Mouse (Mus musculus): ENCODE results near the gene Dnajc30.

DNA sequence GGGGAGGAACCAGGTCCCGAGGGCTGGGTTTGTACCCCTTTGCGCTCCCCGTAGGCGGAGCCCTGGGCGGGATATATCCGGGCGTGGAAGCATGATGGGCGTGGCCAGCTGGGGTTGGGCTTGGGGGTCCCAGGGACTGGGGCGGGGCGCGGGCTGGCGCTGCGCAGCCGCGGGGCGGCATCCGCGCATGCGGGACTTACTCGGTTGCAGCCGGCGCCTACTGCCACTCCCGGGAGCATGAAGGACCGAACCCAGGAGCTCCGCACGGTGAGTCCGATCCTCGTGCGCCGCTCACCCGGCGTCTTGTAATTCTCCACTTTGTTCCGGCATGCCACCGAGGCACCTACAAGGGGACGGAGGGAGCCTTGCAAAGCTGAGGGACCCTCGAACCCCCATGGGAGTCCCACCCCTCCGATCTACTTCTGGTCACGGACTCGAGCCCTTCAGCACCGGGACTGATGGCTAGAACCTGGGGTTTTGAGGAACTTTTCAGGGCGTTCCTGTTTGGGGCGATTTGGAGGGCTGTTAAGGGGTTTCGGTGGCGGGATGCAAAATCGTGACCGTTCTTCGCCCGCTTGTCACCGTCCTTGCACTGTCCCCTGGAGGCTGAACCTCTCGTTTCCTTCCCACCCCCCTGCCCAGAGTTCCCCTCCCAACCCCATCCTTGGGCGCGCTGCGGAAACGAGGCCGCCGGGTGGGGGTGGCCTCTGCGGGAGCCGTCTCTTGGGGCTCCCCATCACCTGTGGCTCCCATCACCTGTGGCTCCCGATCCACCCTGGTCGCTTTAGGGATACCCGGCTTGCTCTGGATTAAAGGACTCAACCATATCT, 40.4 kb upstream of the Dnajc30 start, which contains the start of gene Stx1a:
- TF ChIP-seq CTCF (IDR thresholded peaks at IDR 0.05; ENCODE audit: insufficient read depth, low read depth, low read length), result no peak
- TF ChIP-seq POLR2A (IDR thresholded peaks at IDR 0.05; ENCODE audit: insufficient read depth, low read depth, low read length), result peak; percentile 40; the same call in 1 of the 2 replicates

All from olfactory bulb, adult 2 months (tissue).